Mouse (Mus musculus): ENCODE measurements around the gene Pdcl.
A peak's percentile ranks its signal among the peaks of the same experiment; 100 is the strongest.

Gene Pdcl

GRCm38 (mm10) chr2:37358633-37359540, at the start of gene Pdcl:
Gene Pdcl, minus strand, starts transcription at chr2:37359332.
- peak; percentile 95 for DNase-seq (ENCODE audit: low read depth, low spot score)

GRCm38 (mm10) chr2:37395539-37395938, 36.4 kb upstream of the Pdcl start:
- peak; percentile 33 for DNase-seq (ENCODE audit: low read depth, low spot score)

GRCm38 (mm10) chr2:37382921-37383320, 23.8 kb upstream of the Pdcl start:
- no peak for DNase-seq (ENCODE audit: low read depth, low spot score)

- peak; percentile 81 for DNase-seq (ENCODE audit: low read depth, low spot score)
These were observed 21.1 kb upstream of the Pdcl start for GRCm38 (mm10) chr2:37380189-37380588.

- no peak for DNase-seq (ENCODE audit: low read depth, low spot score)
These were observed 16.9 kb upstream of the Pdcl start for GRCm38 (mm10) chr2:37376018-37376417.

- DNase-seq (ENCODE audit: low read depth, low spot score): no peak
These were observed 11.5 kb upstream of the Pdcl start for GRCm38 (mm10) chr2:37370651-37371050.

GRCm38 (mm10) chr2:37359908-37360307, 776 bp upstream of the Pdcl start:
- peak; percentile 3 for DNase-seq (ENCODE audit: low read depth, low spot score)

- DNase-seq (ENCODE audit: low read depth, low spot score): no peak
These were observed 3.6 kb downstream of the Pdcl start for GRCm38 (mm10) chr2:37355571-37355970.

GRCm38 (mm10) chr2:37351671-37352070, 7.5 kb downstream of the Pdcl start:
- no peak for DNase-seq (ENCODE audit: low read depth, low spot score)

GRCm38 (mm10) chr2:37338497-37339187, 20.5 kb downstream of the Pdcl start:
- peak; percentile 40 for DNase-seq (ENCODE audit: low read depth, low spot score)

GRCm38 (mm10) chr2:37333321-37333720, 25.8 kb downstream of the Pdcl start:
- no peak for DNase-seq (ENCODE audit: low read depth, low spot score)

GRCm38 (mm10) chr2:37326215-37326614, 32.9 kb downstream of the Pdcl start, which contains the start of gene Olfr368:
Gene Olfr368, plus strand, starts transcription at chr2:37326515.
- DNase-seq (ENCODE audit: low read depth, low spot score): no peak

Measured in CD4-positive, CD25-positive, alpha-beta regulatory T cell, adult 2 months (primary cell).